Mouse (Mus musculus) frontal cortex, postnatal 36 days (tissue): ENCODE data around the gene Sh3pxd2a.

Experiments used
- DNase-seq, 2 experiments: peaks; one replicate each; pipeline ENCODE4 v3.0.0; 2022; ENCODE audit warnings: low spot score in 2 of 2

Gene Sh3pxd2a

GRCm38 (mm10) chr19:47491853-47492252 is 27.7 kb upstream of the Sh3pxd2a start:
- no peak for DNase-seq

- DNase-seq, result no peak
Observed at GRCm38 (mm10) chr19:47489233-47489632, 25.0 kb upstream of the Sh3pxd2a start.

- no peak for DNase-seq
Observed at GRCm38 (mm10) chr19:47488250-47488649, 24.0 kb upstream of the Sh3pxd2a start.

- no peak for DNase-seq
Observed at GRCm38 (mm10) chr19:47487572-47487971, 23.4 kb upstream of the Sh3pxd2a start.

GRCm38 (mm10) chr19:47485997-47486566 is 21.9 kb upstream of the Sh3pxd2a start:
- no peak for DNase-seq

GRCm38 (mm10) chr19:47484110-47484509 is 19.9 kb upstream of the Sh3pxd2a start:
- peak in 1 of 2 experiments; percentile 63 for DNase-seq

GRCm38 (mm10) chr19:47483346-47483745 is 19.1 kb upstream of the Sh3pxd2a start:
- no peak for DNase-seq

- no peak for DNase-seq
Observed at GRCm38 (mm10) chr19:47473453-47473852, 9.3 kb upstream of the Sh3pxd2a start.

GRCm38 (mm10) chr19:47472881-47473400 is 8.7 kb upstream of the Sh3pxd2a start:
- no peak for DNase-seq

GRCm38 (mm10) chr19:47471808-47472207 is 7.6 kb upstream of the Sh3pxd2a start:
- no peak for DNase-seq

- DNase-seq, result no peak
Observed at GRCm38 (mm10) chr19:47468750-47469149, 4.5 kb upstream of the Sh3pxd2a start.

- DNase-seq, result no peak
Observed at GRCm38 (mm10) chr19:47466775-47467174, 2.6 kb upstream of the Sh3pxd2a start.

- DNase-seq, result no peak
Observed at GRCm38 (mm10) chr19:47465467-47465866, 1.3 kb upstream of the Sh3pxd2a start.

GRCm38 (mm10) chr19:47463636-47464303 is 431 bp downstream of the Sh3pxd2a start:
- peak; percentile 65 to 67 for DNase-seq

- DNase-seq, result no peak
Observed at GRCm38 (mm10) chr19:47463206-47463605, 995 bp downstream of the Sh3pxd2a start.

GRCm38 (mm10) chr19:47462725-47463124 is 1.5 kb downstream of the Sh3pxd2a start:
- no peak for DNase-seq

GRCm38 (mm10) chr19:47461838-47462237 is 2.4 kb downstream of the Sh3pxd2a start:
- no peak for DNase-seq

GRCm38 (mm10) chr19:47461386-47461785 is 2.8 kb downstream of the Sh3pxd2a start:
- DNase-seq, result no peak

GRCm38 (mm10) chr19:47460120-47460960 is 3.9 kb downstream of the Sh3pxd2a start:
- no peak for DNase-seq

GRCm38 (mm10) chr19:47459214-47459613 is 5.0 kb downstream of the Sh3pxd2a start:
- no peak for DNase-seq

GRCm38 (mm10) chr19:47458504-47459161 is 5.6 kb downstream of the Sh3pxd2a start:
- no peak for DNase-seq
